Mouse (Mus musculus) heart, adult 8-10 months (tissue): Measurements from ENCODE around the gene BC025446. TPM values are rescaled to one million over a fixed set of nuclear protein-coding genes. Genes with fewer than 3 reads are reported as not detected.

Experiments used
- total RNA-seq, 4 experiments: library from RNA; stranded (reverse); gene quantifications; 2 replicates each; pipeline ENCODE4 v1.2.4; 2022

Gene BC025446
- total RNA-seq, 4 experiments from 2014 or later: not detected

Other genes with a start within 250 kb of the BC025446 start
- gene Ly6i, start 232.9 kb upstream of the BC025446 start, total RNA-seq: under 1 TPM; 0.28 to 0.37 (median 0.31) TPM
- 100 to 1,000 TPM in 3 of 4 experiments, 10 to 100 TPM in 1; 99.8 to 117 (median 108) TPM for gene Ly6a, start 218.3 kb upstream of the BC025446 start, total RNA-seq
- gene Ly6c1, start 167.5 kb upstream of the BC025446 start, total RNA-seq: 100 to 1,000 TPM; 192 to 234 (median 218) TPM
- 1 to 10 TPM; 5.5 to 9.5 (median 6.9) TPM for gene Ly6c2, start 104.4 kb upstream of the BC025446 start, total RNA-seq
- gene Ly6g, start 61.1 kb upstream of the BC025446 start, total RNA-seq: not detected
- not detected for gene Ly6f, start 52.0 kb downstream of the BC025446 start, total RNA-seq